Mouse (Mus musculus) retina, postnatal 1 day (tissue): ENCODE measurements at regions not wholly inside any gene's neighbourhood (a gene's known extent, or its start where the extent isn't known, plus 50 kb on each side); places are given as distances from the start of the nearest gene placed in this dataset.

Source experiments
- DNase-seq: peaks from one replicate; pipeline ENCODE4 v3.0.0-alpha.2; 2012

DNA sequence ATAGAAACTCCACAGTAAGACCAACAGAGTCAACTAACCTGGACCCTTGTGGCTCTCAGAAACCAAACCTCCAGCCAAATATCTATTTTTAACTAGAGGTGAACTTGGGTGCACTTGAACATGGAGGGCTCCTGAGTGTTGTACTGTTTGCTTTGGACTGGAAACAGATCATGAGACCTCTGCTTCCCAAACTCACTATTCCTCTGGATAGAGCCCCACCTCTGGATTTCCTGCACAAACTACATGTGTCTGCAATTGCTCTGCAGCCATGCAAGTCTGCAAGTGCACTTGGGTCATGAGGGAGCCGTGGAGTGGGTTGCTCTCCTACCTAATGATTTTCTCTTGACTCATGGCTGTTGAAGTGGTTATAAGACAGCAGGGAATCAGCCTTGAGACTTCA, 759.9 kb upstream of the Fam160b2 start:
- DNase-seq, result no peak

DNA sequence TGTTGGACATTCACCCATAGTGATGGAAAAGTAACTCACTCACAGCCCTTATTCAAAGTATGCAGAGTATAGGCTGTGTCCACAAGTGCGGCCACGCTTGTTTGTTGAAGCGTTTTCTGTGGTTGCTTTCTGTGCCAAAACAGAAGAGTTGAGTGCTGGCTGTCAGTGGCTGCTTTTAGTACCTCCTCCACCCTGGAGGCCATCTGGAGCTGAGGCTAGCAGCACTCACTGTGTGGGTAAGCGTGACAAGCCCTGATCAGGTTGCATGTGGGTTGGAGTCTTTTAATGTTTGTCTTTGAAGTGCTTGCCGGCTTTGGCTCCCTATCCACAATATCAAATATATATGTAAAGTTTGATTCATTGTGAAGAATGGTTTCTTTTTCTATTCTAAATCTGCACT, 738.6 kb upstream of the Fam160b2 start:
- no peak for DNase-seq

DNA sequence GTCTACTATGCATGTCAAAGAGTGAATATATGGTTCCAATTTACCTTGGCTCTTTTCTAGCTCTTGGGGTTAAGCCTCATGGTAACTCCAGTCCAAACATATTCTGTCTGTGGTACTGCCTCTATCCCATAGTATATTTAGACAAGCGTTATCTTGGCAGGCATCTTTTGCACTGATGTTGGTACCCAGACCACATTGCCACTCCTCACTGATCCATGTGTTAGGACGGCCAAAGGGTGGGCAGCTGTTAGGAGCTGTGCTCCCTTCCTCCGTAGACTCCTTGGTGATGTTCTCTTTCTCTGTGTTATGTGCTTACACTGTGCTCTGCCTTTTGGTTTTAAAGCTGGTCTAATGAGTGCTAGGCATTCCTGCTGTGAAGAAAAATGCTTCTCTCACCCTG, 737.3 kb upstream of the Fam160b2 start:
- DNase-seq, result no peak

DNA sequence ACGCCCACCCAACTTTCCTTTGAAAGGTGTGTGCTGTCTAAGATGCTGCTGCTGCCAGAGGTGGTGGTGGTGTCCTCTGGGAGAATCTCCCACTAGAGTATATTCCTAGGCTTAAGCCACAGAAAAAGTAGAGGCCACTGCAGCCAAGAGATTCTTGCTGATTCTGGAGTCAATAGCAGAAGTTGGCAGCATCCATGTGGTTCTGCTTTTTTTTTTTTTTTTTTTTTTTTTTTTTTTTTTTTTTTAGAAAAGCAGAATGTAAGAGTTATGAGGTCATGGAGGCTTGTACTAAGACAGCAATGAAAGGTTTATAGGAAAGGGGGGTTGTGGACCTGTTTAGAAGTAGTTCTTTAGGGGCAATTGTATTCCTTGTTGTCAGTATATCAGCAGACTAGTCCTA, 734.4 kb upstream of the Fam160b2 start:
- DNase-seq, result no peak

DNA sequence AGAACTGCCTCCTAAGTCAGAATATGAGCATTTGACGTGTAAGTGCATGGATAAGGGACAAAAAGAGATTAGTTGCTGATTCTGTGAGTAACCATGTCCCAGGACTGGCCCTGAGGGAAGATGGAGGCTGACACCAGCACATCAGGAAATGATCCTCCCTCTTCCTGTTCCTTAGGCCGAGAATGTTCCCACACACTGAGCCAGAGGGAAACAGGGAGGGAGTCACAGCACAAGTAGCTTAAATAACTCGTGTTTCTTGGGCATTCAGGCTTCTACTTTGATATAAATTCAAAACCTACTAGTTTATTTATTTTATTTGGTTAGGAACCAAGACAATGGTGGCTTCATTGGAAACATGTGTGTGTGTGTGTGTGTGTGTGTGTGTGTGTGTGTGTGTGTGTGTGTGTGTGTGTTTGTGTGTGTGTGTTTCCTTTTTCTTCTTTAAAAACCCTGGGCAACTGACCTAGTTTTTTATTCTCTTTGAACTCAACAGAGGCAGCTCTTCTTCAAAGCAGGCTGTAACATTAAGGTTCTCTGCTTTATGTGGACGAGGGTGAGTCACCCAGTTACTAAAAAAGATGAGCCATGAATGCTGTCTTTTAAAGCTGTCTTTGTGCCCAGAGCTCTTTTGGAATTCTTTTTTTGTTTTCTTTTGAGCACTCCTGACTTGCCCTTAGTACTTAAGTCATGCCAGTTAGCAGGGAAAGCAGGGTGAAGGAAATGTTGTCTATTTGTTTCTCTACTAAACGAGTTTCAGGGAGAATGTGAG, 730.4 kb upstream of the Fam160b2 start:
- no peak for DNase-seq

DNA sequence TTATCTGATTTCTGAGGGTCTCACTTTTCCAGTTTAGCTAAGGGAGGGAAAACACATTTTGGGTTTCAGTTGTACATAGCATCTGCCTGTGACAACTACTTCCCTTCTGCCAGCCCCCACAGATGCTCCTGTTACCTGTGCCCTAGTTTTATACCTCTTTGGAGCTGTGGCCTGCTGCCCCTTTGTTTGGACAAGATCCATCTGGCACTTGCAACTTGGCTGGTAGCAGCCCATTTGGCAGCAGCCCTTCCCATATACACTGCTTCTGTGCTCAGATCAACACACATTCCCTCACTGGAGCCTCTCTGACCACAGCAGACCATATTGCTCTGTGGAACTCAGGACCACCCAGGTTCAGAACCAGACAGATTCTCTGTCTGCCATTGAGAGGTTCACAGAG, 728.0 kb upstream of the Fam160b2 start:
- DNase-seq, result no peak

DNA sequence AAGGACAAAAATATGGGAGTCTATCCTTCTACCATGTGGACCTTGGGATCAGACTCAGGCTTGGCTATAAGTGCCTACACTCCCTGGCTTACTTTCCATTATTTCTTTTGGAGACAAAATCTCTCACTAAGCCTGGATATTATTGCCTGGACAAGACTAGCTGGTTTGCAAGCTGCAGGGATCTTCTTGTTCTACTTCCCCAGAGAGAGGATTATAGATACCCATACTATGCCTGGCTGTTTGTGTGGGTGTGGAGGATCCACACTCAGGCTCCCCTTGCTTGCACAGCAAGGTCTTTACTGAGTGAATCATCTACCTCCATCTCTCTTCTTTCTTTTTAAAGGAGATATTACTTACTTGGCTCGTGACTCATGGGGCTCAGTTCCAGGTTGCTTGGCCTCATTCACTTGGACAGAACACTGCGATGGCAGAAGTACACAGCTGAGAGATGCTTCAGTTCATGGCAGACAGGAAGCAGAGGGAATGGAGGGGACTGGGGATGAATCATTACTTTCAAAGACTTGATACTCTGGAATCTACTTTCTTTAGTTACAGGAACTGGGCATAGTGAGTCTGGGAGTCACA, 727.0 kb upstream of the Fam160b2 start:
- no peak for DNase-seq

DNA sequence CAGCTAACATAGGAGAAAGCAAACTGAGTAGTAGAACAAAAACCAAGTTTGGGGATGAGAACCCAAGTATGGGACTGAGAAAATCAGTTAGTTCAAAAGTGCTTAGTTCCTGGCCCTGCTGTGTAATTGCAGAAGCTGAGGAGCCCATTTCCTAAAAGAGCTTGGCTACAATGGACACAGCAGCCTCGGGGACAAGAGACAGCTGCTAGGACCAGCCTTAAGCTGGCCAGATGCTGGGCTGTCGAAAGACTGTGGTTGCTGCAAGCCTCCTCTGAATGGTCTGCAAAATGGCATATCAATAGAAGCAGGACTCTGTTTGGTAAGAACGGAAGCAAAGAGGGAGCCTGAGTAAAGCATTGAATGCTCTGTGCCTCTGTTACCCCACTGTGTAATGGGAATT, 715.6 kb upstream of the Fam160b2 start:
- no peak for DNase-seq

DNA sequence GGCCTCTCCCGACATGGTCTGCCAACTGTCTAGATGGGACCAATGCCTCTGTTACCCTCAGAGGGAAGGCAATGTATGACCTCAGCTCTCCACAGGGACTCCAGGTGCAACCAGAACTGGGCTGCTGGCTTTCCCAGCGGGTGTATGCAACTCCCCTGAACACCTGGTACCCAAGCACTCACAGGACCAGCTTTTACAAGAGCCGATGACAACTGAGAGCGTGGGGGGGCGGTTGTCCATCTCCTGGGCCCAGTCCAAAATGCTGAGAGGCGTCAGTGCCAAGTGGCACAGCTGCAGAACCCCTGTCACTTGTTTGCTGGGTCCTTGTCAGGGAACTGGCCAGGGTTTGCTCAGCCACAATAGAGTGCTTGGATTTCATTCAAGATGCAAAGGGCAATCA, 700.1 kb upstream of the Fam160b2 start:
- DNase-seq, result no peak

DNA sequence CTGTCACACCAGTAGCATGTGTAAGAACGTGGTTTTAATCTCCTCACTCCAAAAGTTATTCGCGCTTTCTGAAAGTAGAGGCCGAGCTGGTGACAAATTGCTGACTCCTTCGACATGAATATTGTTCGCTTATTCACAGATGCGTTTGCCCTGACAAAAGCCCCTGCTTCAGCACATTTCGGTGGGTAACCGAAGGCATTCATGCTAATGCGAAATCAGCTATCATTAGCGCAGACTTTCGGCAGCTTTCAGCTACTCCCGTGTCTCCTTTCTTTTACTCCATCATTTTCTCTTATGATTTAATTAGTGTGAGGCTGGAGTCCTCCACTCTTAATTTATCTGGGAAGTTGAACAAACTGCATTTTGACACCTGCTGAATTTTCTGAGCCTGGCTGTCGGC, 681.9 kb upstream of the Fam160b2 start:
- no peak for DNase-seq

DNA sequence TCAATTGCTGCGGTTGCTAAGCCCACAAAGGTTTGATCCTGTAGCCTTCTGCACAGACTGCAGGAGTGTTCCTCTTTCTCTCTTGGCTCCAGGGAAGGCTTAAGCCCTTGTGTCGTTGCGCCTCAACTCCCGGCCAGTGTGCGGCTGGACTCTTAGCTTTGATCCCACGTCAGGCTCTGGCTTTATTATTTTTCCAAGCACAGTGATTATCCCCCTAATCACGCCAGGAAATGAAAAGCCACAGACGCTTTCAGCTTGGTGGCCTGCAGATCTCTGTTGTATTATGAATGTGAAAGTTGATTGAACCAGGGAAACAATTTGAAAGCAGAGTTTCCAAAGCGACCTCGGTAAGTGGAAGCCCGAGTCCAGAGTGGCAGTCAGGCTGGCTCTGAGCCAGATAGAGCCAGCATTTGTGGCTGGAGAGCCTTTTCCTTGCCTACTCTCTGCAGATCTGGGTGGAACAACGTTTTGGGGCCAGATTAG, 676.7 kb upstream of the Fam160b2 start:
- peak; percentile 36 for DNase-seq

DNA sequence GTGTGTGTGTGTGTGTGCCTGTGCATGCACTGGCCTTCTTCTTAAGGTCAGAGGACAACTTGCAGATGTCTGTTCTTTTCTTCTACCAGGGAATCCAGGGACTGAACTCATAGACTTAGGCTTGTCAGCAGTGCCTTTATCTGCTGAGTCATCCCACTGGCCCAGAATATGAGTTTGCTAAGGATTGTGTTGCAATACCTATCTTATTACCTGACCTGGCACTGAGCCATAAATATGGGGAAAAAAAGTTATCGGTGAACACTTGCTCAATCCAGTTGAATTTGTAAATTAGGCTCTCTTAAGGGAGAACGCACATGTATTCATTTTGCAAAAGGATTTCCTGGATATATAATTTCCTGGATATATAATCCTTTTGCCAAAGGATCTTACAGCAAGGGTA, 672.8 kb upstream of the Fam160b2 start:
- no peak for DNase-seq

DNA sequence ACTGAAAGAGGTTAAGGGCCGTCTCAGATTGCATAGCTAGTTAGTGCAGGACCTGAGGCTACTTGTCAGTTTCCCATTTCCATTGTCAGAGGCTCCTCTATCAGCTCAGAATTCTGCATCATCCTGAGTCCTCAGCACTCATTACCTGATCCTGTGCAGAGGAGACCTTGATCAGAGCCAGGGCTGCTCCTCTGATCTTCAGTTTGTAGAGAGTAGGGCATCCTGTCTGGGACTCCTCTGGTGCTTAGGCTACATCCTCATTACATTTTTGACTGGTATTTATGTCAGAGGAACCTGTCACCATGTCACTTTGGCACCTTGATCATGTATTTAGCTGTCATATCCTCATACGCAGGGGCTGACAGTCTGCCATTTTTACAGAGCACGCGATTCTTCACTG, 658.0 kb upstream of the Fam160b2 start:
- DNase-seq, result no peak

DNA sequence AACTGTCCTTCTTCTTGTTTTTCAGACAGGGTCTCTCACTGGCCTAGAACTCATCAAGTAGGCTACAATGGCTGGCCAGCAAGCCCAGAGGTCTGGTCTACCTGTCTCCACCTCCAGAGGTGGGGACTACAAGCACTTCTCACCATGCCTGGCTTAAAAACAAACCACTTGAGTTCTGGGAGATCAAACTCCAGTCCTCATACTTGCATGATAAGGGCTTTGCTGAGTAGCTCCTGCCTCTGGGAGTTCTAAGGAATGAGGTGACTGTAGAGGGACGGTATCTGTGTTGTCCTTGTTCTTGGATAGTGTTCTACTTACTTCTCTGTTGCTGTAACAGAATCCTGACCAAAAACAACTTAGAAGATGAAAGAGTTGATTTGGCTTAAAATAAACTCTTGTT, 654.6 kb upstream of the Fam160b2 start:
- DNase-seq, result no peak

DNA sequence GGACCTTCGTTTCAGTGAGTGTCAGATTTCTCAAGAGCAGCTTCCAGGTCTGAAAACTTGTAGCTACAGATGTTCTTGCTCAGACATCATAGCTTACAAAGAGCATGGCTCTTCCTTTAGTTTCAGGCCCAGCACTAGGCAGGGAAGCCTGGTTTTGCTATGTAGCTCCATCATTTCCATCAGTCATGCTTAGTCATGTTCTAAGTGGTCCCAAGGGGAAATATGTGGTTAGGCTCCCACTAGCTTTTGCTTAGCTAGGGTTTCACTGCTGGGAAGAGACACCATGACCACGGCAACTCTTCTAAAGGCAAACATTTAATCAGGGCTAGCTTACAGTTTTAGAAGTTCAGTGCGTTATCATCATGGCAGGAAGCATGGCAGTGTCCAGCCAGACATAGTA, 652.5 kb upstream of the Fam160b2 start:
- no peak for DNase-seq

DNA sequence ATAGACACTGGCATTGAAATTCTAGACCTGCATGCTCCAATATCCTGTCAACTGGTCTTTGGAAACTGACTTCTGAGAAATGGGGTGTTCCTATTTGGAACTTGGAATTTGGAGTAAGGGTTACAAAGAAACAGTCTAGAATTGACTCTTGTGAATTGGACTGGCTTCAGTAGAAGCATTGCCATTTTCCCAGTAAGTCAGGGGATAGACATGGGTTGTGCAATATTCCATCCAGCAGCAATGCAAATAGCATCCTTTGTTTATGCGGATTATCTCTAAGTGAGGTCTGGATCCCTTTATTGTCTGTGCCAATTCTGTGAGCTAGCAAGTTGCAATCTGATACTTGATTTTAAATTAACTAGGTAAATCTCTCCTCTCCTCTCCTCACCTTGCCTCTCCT, 651.5 kb upstream of the Fam160b2 start:
- no peak for DNase-seq

DNA sequence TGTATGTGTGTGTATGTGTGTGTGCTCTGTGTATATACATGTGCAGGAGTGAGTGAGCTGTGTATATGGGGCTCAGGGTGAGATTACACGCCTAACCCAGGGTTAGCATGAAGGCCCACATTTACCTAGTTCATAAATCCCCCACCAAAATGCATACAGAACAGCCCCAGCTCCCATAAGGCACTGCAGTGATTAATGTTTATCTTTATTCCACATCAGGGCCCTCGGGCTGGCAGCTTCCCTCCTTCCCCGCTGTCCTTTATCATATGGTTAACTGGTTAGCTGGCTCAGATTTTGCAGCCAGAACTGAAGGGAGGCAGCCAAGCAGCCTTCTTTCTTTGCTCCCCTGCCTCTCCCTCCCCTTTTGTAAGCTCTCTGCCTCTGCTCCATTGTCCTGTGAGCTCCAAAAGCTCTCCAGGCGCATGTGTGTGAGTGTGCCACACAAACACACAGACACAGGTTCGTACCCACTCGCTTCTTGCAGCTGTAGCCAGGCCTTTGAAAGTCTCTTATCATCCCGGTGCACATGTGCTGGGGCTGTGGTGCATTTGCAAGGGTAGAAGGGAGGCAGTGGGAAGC, 649.8 kb upstream of the Fam160b2 start:
- peak; percentile 36 for DNase-seq

DNA sequence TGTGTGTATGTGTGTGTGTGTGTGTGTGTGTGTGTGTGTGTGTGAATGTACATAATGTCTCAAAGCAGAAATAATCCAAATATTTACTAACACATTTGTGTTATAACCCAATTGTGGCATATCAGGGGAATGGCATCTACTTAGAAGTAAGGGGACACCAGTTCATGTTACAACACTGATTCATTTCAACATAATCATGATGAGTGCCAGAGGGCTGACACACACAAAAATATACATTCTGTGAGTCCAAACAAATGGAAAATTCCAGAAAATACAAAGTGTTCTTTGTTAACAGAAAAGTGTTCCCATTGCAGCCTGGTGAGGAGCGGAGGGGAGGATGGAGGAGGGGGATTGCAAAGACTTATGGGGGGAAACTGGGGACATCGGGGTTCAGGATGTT, 648.9 kb upstream of the Fam160b2 start:
- no peak for DNase-seq

DNA sequence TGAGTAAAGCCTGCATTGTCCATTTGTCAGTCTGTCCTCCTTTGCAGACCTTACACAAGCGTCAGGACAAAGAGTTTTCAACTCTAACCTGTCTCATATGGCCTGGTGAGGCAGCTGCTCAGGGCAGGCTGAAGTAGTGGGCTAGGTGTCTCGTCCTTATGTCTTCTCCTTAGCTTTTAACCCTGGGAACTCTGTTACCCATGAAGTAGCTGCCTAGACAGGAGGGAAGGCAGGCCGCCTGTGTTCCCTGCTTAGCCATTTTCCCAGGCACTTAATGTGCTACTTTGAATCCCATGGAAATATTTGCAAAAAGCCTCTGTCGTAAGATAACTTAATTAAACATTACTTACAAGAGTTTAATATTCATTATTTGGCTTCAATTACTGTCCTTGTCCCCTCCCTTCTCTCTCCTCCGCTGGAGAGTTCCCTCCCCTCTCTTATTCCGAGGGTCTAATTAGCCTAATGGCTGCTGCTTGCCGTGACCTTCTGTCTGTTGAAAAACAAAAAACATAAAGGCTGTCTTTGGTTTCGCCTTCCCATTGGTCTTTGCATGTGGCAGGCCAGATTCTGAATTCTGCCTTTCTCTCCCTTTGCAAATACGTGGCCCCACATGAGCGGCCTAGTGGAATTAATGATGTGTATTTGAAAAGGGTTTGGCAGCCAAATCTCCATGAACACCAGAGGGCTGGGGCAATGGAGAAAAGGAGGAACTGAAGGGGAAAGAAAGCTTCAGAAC, 642.2 kb upstream of the Fam160b2 start:
- peak; percentile 58 for DNase-seq

DNA sequence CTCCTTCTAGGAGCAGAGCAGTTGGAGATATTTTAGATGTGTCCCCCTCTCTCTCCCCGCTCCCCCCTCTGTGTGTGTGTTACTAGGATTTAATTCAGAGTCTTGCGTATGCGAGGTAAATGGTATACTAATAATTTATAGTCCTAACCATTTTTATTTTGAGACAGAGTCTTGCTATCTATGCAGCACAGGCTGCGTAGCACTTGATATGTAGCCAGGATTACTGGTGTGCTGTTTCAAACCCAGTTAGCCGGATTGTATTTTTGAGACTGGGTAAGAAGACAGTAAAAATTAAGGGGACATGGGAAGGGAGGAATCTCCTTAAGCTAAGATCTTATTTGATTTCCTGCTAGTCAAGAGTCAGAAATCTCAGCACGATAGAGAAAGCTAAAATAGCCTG, 636.6 kb upstream of the Fam160b2 start:
- no peak for DNase-seq

DNA sequence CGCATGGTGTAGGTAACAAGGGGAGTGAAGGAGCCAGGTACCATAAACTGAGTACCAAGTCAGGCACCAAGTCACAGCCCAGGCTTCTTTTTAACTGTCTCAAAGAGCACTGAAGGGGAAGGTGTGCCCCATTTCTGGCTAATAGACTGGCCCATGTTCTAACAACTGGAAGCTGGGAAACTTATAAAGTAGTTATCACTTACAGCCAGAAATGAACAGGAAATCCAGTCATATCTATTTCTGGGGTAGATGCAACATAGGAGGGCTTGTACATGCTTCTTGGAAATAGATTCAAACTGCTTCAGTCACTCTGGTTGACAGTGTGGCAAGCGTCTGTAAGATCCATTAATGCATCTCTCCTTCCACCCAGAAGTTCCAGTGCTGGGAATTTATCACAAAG, 635.3 kb upstream of the Fam160b2 start:
- DNase-seq, result no peak

DNA sequence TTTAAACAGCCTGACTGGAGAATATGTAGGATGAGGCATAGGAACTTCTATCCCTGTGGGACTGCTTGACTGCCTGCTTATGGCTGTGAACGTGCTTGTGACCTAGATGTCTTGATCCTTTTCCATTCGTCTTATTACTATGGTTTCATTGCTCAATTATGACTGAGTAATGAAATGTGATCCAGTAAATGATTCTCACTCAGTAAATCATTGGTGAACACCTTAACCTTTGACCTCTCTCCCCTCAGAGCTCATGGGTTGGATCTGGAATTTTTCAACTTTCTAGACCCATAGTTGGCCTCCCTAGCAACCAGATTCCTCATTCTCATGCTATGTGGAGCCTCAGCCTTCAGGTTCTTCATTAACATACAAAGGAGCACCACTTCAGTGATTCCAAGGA, 634.6 kb upstream of the Fam160b2 start:
- no peak for DNase-seq

DNA sequence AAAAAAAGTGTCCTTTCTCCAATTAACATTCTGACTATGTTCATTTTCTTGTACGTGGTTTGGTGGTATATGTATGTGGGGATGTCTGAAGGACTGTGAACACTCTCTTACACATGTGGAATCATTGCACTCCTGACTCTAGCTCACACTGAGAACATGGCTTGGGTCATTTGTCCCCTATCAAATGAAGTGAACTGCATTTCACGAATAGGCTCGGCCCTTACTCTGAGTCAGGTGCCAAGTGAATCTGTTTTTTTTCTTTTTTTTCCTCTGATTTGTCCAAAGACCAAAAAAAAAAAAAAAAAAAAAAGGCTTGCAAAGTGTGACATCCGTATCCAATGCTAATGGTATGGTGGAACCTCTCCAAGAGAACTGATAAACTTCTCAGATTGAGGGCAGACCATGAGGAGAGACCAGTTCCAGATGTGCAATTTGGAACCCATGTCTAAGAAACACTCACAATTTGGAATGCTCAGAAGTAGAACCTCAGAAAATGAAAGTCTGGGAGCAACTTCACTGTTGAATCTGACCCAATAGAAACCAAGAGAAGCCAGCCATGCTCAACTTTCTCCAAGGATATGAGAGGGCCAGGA, 631.7 kb upstream of the Fam160b2 start:
- no peak for DNase-seq
